Mouse (Mus musculus) embryonic fibroblast, embryonic 13.5 days (primary cell): ENCODE results near the gene Rnd2. TPM values are rescaled to one million over a fixed set of nuclear protein-coding genes. Genes with fewer than 3 reads are reported as not detected.
"Not testable (repeated sequence)": the region's sequence is repeated elsewhere in the genome, so short reads cannot be mapped to it uniquely, and the experiment has no call there.

Source experiments
- H3K27ac ChIP-seq: 2 replicates; pipeline ENCODE4 v1.5.1; 2012; ENCODE audit warnings: low read length, control low read depth, inconsistent platforms; ENCODE audit not compliant: insufficient read depth
- H3K4me1 ChIP-seq: 2 replicates; pipeline ENCODE4 v1.6.1; 2011; ENCODE audit warnings: low read length; ENCODE audit not compliant: control insufficient read depth, insufficient read depth
- H3K4me3 ChIP-seq: 2 replicates; pipeline ENCODE4 v1.5.1; 2011; ENCODE audit warnings: mild to moderate bottlenecking, control low read depth, low read length; ENCODE audit not compliant: insufficient read depth
- CTCF ChIP-seq: IDR thresholded peaks from 2 replicates; pipeline ENCODE4 v1.5.1; 2011; ENCODE audit warnings: mild to moderate bottlenecking, control low read depth, low read length, moderate library complexity, borderline replicate concordance; ENCODE audit not compliant: insufficient read depth
- POLR2A ChIP-seq: IDR thresholded peaks from 2 replicates; pipeline ENCODE4 v1.6.1; 2011; ENCODE audit warnings: low read depth, mild to moderate bottlenecking, control low read depth, low read length, moderate library complexity
- polyA plus RNA-seq: library from polyadenylated mRNA; stranded (reverse); fragments of >200 nt; gene quantifications from 2 replicates; pipeline ENCODE4 v1.2.4, GENCODE M21; 2011; ENCODE audit warnings: low read depth; ENCODE audit not compliant: missing spikeins, insufficient read length

Rnd2 gene
- polyA plus RNA-seq, 1 experiment, result 11.2 TPM

GRCm38 (mm10) chr11:101426165-101426564 is 38.6 kb upstream of the Rnd2 start:
- Histone ChIP-seq H3K4me3 (peak overlapping the region; percentile 81), H3K27ac (no peak overlapping the region), H3K4me1 (peaks cover 2% of the 10 kb centered on the region; the same call in 1 of the 2 replicates)
- TF ChIP-seq POLR2A, result no peak
- no peak for TF ChIP-seq CTCF

- TF ChIP-seq POLR2A, result no peak
- TF ChIP-seq CTCF, result no peak
- Histone ChIP-seq H3K4me3 (no peak overlapping the region), H3K27ac (no peak overlapping the region), H3K4me1 (no peaks in the 10 kb centered on the region)
These were observed 33.5 kb upstream of the Rnd2 start for GRCm38 (mm10) chr11:101431327-101431726.

GRCm38 (mm10) chr11:101433396-101433795 is 31.4 kb upstream of the Rnd2 start:
- Histone ChIP-seq H3K27ac (no peak overlapping the region), H3K4me1 (no peaks in the 10 kb centered on the region), H3K4me3 (no peak overlapping the region)
- TF ChIP-seq POLR2A (no peak), CTCF (no peak)

- no peaks in the 10 kb centered on the region for H3K4me1 ChIP-seq
- H3K4me3 ChIP-seq, result no peak overlapping the region
- TF ChIP-seq CTCF (no peak), POLR2A (no peak)
These were observed 29.0 kb upstream of the Rnd2 start for GRCm38 (mm10) chr11:101435831-101436230.

GRCm38 (mm10) chr11:101436916-101437315 is 27.9 kb upstream of the Rnd2 start:
- Histone ChIP-seq H3K27ac (no peak overlapping the region), H3K4me3 (no peak overlapping the region), H3K4me1 (no peaks in the 10 kb centered on the region)
- no peak for TF ChIP-seq POLR2A
- TF ChIP-seq CTCF, result no peak

More at GRCm38 (mm10) chr11:101435831-101436230, 29.0 kb upstream of the Rnd2 start:
- H3K27ac ChIP-seq, result no peak overlapping the region

- H3K4me1 ChIP-seq, H3K4me3 ChIP-seq, H3K27ac ChIP-seq: not testable (repeated sequence)
These were observed 26.8 kb upstream of the Rnd2 start for GRCm38 (mm10) chr11:101438006-101438405.

GRCm38 (mm10) chr11:101441450-101442126 is 23.2 kb upstream of the Rnd2 start:
- not testable (repeated sequence) for H3K27ac ChIP-seq, H3K4me3 ChIP-seq

GRCm38 (mm10) chr11:101442127-101442693 is 22.6 kb upstream of the Rnd2 start, which contains the start of gene Rpl27:
Gene Rpl27 (plus strand): TSS chr11:101442298.
- Histone ChIP-seq H3K27ac (peak within 1 kb of the TSS; percentile 45), H3K4me1 (no peaks in the 10 kb centered on the region), H3K4me3 (peak within 1 kb of the TSS; percentile 100)
- TF ChIP-seq CTCF, result peak; percentile 36; the same call in 1 of the 2 replicates
- peak; percentile 86 for TF ChIP-seq POLR2A

More at GRCm38 (mm10) chr11:101441450-101442126, 23.2 kb upstream of the Rnd2 start:
- H3K4me1 ChIP-seq, result not testable (repeated sequence)

GRCm38 (mm10) chr11:101442760-101443159 is 22.0 kb upstream of the Rnd2 start:
- TF ChIP-seq POLR2A (no peak), CTCF (no peak)
- peak overlapping the region; percentile 45 for H3K27ac ChIP-seq
- H3K4me3 ChIP-seq, result peak overlapping the region; percentile 100
- no peaks in the 10 kb centered on the region for H3K4me1 ChIP-seq

GRCm38 (mm10) chr11:101446319-101446718 is 18.5 kb upstream of the Rnd2 start:
- peaks cover 2% of the 10 kb centered on the region; the same call in 1 of the 2 replicates for H3K4me1 ChIP-seq
- no peak overlapping the region for H3K4me3 ChIP-seq
- TF ChIP-seq POLR2A, result peak; percentile 46; the same call in 1 of the 2 replicates
- TF ChIP-seq CTCF, result no peak
- no peak overlapping the region for H3K27ac ChIP-seq

- not testable (repeated sequence) for H3K4me1 ChIP-seq, H3K4me3 ChIP-seq, H3K27ac ChIP-seq
These were observed 17.9 kb upstream of the Rnd2 start for GRCm38 (mm10) chr11:101446860-101447259.
